Mouse (Mus musculus) embryo, embryonic 10 days (tissue): ENCODE results near the gene Vbp1.

Source experiments
- DNase-seq: peaks from one replicate; pipeline ENCODE4 v3.0.0-alpha.2; 2015; ENCODE audit warnings: low spot score

Gene Vbp1

DNA sequence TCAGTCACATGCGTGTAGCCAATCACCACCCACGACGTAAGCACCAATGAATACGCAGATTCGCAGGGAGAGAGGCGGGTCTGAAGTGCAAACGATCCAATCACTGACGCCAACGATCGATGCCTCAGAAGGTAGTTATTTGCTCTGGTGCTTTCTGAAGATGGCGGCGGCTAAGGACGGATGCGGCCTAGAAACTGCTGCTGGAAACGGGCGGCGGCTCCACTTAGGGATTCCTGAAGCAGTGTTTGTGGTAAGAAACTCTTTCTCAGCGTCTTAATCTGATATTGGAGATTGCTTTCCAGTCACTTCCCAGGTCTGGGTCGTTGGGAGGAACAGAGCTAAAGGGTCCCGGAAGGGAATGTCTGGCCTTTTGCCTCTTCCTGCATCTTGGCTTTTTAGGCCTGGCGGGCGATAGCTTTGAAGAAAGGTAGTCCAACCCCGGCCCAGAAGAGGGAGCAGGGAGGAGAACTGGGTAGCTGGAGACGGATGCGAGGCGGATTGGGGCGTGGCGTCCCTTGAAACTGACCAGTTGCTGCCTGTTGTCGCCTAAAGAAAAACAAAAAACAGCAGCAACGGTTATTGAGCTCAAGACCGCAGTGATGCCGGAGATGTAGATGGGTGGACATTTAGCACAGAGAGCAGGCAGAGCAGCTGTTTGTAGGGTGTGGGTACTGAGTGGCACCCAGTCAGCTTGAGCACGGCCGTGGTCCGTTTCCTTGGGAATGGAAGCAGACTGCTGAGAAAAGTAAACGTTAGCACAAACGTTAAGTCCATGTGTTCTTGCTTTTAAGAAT lies at the start of gene Vbp1:
Vbp1 (plus strand) TSS at position 121 of the 794 bp plus-strand sequence.
- peak; percentile 94 for DNase-seq

DNA sequence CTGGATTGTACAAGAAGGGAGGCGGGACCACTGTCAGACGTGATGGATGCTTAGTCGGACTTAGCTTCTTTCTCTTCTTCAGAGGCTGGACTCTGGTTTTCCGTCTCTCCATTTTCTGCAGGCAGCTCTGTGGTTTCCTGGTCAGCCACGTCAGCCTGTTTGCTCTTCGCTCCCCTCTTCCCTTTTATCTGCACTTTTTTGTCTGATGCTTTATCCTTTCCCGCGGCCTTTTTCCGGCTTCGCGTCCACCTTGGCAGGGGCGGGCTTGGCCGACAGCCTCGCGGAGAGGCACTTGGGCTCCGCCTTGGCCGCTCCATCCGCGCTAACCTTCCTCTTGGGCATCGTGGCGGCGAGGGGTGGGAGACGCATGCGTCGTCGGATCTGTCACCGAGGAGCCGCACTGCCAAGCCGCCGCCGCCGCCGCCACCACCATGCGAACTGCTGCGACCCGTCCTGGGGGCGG lies 38.9 kb upstream of the Vbp1 start:
- peak; percentile 78 for DNase-seq

DNA sequence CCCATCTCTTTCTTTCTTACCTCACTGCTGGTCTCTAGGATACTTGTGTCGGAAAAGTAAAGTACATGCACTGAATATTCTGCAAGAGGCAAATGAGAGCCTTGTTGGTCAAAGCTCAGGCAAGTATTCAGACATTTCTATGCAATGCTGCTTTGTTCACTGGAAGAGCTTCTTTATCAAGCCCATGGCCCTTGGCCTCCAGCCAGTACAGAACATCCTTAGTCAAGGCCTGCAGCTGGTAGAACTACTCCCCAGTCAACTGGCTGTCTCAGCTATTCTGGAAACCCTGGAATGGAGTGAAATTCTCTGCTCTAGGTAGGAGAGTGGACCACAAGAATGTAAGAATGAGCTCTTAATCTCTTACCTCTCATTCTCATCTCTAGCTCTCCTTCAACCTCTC lies 24.2 kb upstream of the Vbp1 start:
- no peak for DNase-seq

DNA sequence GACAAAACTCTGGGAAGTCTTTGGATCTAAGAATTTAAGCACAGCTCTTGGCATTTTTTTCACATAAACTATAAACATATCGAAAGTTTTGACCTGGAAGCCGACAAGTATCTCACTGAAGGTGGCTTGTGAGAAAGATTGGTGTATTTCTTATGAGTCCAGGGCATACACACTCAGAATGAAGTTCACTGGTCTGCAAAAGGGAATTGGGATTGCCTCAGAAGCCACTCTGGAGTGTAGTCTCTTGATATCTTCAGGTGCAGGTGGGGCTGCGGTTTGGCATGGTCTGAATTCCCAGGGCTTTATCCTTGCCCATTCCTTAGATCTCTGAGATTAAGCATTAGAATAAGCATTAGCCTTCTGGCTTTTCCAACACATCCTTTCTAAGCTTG lies 316 bp upstream of the Vbp1 start:
- DNase-seq = no peak

DNA sequence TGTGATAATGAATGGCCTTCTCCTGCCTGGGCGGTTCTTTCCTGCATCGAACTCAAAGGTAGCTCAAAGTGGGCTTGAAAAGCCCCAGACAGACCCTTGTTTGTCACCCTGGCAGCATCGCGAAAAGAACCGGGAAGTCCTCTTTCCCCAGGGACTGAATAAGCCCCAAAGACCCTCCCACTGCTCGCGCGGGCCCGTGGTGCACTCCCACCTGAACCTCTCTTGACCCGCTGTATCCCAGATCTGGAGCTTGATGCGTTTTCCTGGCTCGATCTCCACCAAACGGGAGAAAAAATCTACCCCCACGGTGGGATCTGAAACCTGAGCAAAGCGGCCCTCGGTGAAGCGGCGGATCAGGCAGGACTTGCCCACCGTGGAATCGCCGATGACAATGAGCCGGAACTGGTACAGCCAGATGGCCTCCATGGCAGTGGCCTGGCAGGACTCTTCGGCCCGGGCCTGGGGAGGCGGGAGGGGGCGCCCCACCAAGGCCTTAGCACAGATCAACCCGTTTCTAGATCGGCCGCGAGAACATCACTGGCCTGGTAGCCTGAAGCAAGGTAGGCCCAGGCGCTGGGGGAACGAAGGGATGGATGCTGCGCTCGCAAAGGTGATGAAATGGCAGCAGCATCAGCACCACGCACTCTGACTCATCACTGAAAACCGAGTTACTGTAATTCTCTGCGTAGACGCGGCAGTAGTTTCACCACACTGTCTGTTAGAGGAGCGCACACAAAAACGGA lies 63.7 kb downstream of the Vbp1 start, which contains the start of gene Rab39b:
Rab39b (minus strand) TSS at position 650 of the 743 bp plus-strand sequence.
- DNase-seq = peak; percentile 76

DNA sequence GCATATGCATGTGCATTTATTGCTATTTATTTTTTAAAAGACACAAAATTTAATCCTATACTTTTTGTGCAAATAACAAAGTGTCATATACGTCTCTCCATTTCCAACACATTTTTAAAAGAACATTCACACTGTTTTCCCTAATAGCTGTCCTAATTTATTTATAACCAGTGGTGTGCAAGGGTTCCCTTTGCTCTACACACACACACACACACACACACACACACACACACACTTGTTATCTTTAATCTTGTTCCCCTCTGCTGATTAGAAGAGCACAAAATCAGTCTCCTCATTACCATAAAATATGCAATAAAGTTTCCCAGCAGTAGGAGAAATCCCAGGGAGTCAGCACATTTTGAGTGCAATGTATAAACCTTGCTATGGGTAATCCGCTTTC lies 64.4 kb downstream of the Vbp1 start:
- DNase-seq = no peak
